Mouse (Mus musculus) left cerebral cortex, adult 9 months (tissue): ENCODE data around the gene Ttc9b.

Experiments
- DNase-seq, 2 experiments: peaks; one replicate each; pipeline ENCODE4 v3.0.0; 2022; ENCODE audit warnings: low spot score in 2 of 2

Ttc9b gene

GRCm38 (mm10) chr7:27687836-27688235 lies 34.1 kb downstream of the Ttc9b start:
- no peak for DNase-seq

GRCm38 (mm10) chr7:27688246-27688788 lies 34.6 kb downstream of the Ttc9b start:
- DNase-seq = no peak

- peak; percentile 97 to 98 for DNase-seq
Measured at GRCm38 (mm10) chr7:27688815-27689612, 35.3 kb downstream of the Ttc9b start, which contains the start of gene Zfp607b. Gene Zfp607b (plus strand): TSS chr7:27689340.

GRCm38 (mm10) chr7:27691076-27691475 lies 37.4 kb downstream of the Ttc9b start:
- no peak for DNase-seq

- no peak for DNase-seq
Measured at GRCm38 (mm10) chr7:27696711-27697110, 43.0 kb downstream of the Ttc9b start.
